Mouse (Mus musculus): ENCODE measurements around the gene Pced1a. TPM values are rescaled to one million over a fixed set of nuclear protein-coding genes. Genes with fewer than 3 reads are reported as not detected.

Pced1a gene
- 17.3 and 17.8 TPM in 2 replicates for polyA plus RNA-seq (2015; fragmentation: Nextera tagmentation; extraction: Ambion mirVana)

DNA sequence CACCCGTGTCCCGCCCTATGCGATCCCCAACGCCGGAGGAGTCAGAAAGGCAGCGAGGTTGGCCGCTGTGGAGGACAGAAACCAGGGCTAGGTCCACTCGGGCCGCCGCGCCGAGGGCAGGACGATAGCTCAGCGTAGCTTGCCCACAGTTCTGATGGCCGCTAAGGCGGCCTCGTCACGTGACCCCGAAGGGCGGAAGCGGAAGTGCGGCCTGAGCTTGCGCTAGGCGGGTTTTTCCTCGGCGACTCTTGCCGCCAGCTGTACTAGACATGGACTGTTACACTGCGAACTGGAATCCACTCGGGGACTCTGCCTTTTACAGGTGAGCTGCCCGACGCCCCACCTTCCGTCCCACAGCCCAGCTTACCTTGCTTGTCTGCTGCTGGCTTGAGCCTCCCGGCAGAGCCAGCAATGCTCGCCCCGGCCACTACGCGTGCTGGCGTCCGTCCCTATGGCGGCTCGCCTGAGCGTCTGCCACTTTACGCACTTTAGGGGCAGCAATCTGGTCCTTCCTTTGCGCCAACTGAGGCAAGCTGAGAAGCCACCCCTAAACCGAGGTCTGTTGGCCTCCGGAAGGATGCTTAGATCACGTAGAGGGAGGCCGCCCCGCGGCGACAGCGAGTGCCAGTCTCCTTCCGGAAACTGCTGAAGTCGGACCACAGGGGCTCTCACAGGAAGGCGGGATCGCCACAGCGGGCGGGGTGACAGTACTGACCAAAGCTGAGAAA lies at the start of gene Pced1a, which contains the start of gene Vps16:
TSS of gene Pced1a (minus strand) at position 576 of the 728 bp plus-strand sequence.
TSS of gene Vps16 (plus strand) at position 214 of the 728 bp plus-strand sequence.
- WGBS: under 1% methylated on average over 58 of the region's 58 CpGs
- peak; percentile 94 for ATAC-seq
- Histone ChIP-seq H3K4me3 (replicated peaks; ENCODE audit: low read length) (peak within 1 kb of the TSS; percentile 65), H3K4me1 (replicated peaks; ENCODE audit: control insufficient read depth, insufficient read depth, low read length) (peaks cover 34% of the 10 kb centered on the region), H3K4me2 (ENCODE audit: low read length) (peak within 1 kb of the TSS; percentile 79), H3K27me3 (replicated peaks; ENCODE audit: control insufficient read depth, insufficient read depth, low read length) (no peaks in the 10 kb centered on the region), H3K36me3 (ENCODE audit: control insufficient read depth, insufficient read depth) (no peaks in the 10 kb centered on the region), H3K9me3 (ENCODE audit: control insufficient read depth, low read length) (no peaks in the 10 kb centered on the region), H3K27ac (ENCODE audit: low read length) (peak within 1 kb of the TSS; percentile 90), H3K9ac (replicated peaks; ENCODE audit: low read depth, low read length) (peak within 1 kb of the TSS; percentile 77)

DNA sequence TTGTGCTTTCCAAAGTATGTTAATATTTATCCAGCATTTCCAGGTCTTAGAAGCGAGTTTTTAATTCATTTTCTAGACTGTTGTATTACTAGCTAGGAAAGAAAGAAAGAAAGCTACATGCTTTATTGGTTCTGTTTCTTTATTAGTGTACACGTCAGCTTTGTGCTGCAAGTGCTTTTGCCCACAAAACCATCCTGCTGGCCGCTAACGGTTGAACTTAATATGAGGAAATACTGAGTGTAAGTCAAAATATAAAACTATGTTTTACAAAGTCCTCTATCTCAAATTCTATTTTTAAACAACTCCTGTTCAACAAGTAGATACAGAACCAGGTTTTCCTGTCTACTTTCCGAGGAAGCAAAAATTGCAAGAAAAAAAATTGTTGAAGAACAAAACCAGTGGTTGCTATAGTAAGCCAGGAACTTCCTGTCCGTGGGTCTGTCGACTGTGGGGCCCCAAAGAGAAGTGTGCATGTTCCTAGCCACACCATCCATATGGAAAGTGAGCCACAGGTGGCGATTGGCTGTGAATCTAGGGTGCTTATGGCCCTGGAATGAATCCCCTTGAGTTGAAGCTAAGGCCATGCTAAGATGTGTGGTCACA lies 48.5 kb upstream of the Pced1a start:
- H3K4me1 ChIP-seq (replicated peaks; ENCODE audit: control insufficient read depth, insufficient read depth, low read length): peaks cover 24% of the 10 kb centered on the region
- H3K9me3 ChIP-seq (ENCODE audit: control insufficient read depth, low read length): no peaks in the 10 kb centered on the region
- WGBS: 80% methylated on average over 8 of the region's 8 CpGs
- H3K9ac ChIP-seq (replicated peaks; ENCODE audit: low read depth, low read length): no peak overlapping the region
- H3K36me3 ChIP-seq (ENCODE audit: control insufficient read depth, insufficient read depth): no peaks in the 10 kb centered on the region
- no peak overlapping the region for H3K4me3 ChIP-seq (replicated peaks; ENCODE audit: low read length)
- no peak overlapping the region for H3K4me2 ChIP-seq (ENCODE audit: low read length)
- ATAC-seq: no peak
- no peak overlapping the region for H3K27ac ChIP-seq (ENCODE audit: low read length)
- H3K27me3 ChIP-seq (replicated peaks; ENCODE audit: control insufficient read depth, insufficient read depth, low read length): no peaks in the 10 kb centered on the region

DNA sequence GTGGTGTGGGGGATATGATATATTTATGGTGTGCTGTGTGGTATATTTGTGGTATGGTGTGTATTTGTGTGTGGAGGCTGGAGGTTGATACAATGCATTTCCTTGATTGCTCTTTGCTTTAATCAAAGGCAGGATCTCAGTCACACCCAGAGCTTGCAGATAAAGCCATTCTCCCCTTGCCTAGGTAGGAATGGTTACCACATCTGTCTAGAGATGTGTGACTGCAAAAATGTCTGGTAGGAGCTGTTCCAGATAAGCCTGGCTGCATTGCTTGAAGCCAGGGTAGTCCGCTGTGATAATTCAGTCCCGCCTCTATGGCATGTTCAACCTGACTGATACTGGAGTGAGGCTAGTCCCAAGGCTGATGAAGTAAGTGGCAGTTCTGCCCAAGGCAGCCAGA lies 45.4 kb upstream of the Pced1a start:
- WGBS: 61% methylated on average over 2 of the region's 2 CpGs
- peak overlapping the region; percentile 75 for H3K27ac ChIP-seq (ENCODE audit: low read length)
- no peak overlapping the region for H3K9ac ChIP-seq (replicated peaks; ENCODE audit: low read depth, low read length)
- no peaks in the 10 kb centered on the region for H3K27me3 ChIP-seq (replicated peaks; ENCODE audit: control insufficient read depth, insufficient read depth, low read length)
- H3K4me3 ChIP-seq (replicated peaks; ENCODE audit: low read length): no peak overlapping the region
- ATAC-seq: peak; percentile 36; the same call in 1 of the 2 replicates
- no peaks in the 10 kb centered on the region for H3K9me3 ChIP-seq (ENCODE audit: control insufficient read depth, low read length)
- peaks cover 22% of the 10 kb centered on the region for H3K4me1 ChIP-seq (replicated peaks; ENCODE audit: control insufficient read depth, insufficient read depth, low read length)
- peak overlapping the region; percentile 13; the same call in 1 of the 2 replicates for H3K4me2 ChIP-seq (ENCODE audit: low read length)
- H3K36me3 ChIP-seq (ENCODE audit: control insufficient read depth, insufficient read depth): no peaks in the 10 kb centered on the region

DNA sequence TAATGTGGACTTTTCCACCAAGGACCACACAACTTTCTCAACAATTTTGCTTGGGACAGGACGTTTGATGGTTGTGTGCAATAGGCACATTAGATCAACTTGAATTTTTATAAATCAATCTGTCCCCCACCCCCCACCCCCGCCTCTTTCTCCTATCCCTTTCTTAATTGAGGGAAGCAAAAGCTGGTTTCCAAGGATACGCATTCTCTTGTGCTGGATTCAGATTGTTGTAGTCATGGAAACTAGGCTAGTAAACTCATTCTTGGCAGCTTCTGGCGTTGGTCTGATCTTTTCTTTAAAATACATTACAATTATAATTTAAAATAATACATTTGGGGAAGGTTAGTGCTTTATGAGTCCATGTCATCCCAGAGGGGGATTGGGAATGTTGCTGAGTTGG lies 44.9 kb upstream of the Pced1a start:
- Histone ChIP-seq H3K4me1 (replicated peaks; ENCODE audit: control insufficient read depth, insufficient read depth, low read length) (peaks cover 22% of the 10 kb centered on the region), H3K36me3 (ENCODE audit: control insufficient read depth, insufficient read depth) (no peaks in the 10 kb centered on the region), H3K9me3 (ENCODE audit: control insufficient read depth, low read length) (no peaks in the 10 kb centered on the region), H3K4me3 (replicated peaks; ENCODE audit: low read length) (no peak overlapping the region), H3K27me3 (replicated peaks; ENCODE audit: control insufficient read depth, insufficient read depth, low read length) (no peaks in the 10 kb centered on the region), H3K9ac (replicated peaks; ENCODE audit: low read depth, low read length) (no peak overlapping the region), H3K4me2 (ENCODE audit: low read length) (peak overlapping the region; percentile 30; the same call in 1 of the 2 replicates), H3K27ac (ENCODE audit: low read length) (peak overlapping the region; percentile 41; the same call in 1 of the 2 replicates)
- WGBS: 9% methylated on average over 4 of the region's 4 CpGs
- ATAC-seq: peak; percentile 86

DNA sequence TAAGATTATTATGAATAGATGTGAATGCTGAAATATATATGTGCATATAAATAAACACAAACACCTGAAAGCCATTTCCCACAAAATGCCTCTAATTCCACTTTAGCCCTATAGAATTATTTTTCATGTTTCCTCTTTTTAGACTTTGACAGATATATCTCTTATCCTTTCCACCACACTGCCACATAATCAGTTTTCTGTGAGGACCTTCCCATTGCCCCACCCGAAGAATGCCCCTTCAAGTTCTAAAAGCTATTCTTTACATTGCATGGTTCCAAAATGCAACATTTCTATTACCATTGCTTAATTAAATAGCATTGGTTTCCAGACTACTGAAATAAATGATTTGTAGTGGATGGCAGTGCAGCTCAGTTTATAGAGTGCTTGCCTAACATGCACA lies 41.9 kb upstream of the Pced1a start:
- ATAC-seq: no peak
- no peak overlapping the region for H3K27ac ChIP-seq (ENCODE audit: low read length)
- H3K4me3 ChIP-seq (replicated peaks; ENCODE audit: low read length): no peak overlapping the region
- H3K9ac ChIP-seq (replicated peaks; ENCODE audit: low read depth, low read length): no peak overlapping the region
- no peak overlapping the region for H3K4me2 ChIP-seq (ENCODE audit: low read length)
- no peaks in the 10 kb centered on the region for H3K9me3 ChIP-seq (ENCODE audit: control insufficient read depth, low read length)
- no peaks in the 10 kb centered on the region for H3K36me3 ChIP-seq (ENCODE audit: control insufficient read depth, insufficient read depth)
- H3K4me1 ChIP-seq (replicated peaks; ENCODE audit: control insufficient read depth, insufficient read depth, low read length): peaks cover 22% of the 10 kb centered on the region
- H3K27me3 ChIP-seq (replicated peaks; ENCODE audit: control insufficient read depth, insufficient read depth, low read length): no peaks in the 10 kb centered on the region
- 83% methylated on average over 1 of the region's 1 CpGs for WGBS

DNA sequence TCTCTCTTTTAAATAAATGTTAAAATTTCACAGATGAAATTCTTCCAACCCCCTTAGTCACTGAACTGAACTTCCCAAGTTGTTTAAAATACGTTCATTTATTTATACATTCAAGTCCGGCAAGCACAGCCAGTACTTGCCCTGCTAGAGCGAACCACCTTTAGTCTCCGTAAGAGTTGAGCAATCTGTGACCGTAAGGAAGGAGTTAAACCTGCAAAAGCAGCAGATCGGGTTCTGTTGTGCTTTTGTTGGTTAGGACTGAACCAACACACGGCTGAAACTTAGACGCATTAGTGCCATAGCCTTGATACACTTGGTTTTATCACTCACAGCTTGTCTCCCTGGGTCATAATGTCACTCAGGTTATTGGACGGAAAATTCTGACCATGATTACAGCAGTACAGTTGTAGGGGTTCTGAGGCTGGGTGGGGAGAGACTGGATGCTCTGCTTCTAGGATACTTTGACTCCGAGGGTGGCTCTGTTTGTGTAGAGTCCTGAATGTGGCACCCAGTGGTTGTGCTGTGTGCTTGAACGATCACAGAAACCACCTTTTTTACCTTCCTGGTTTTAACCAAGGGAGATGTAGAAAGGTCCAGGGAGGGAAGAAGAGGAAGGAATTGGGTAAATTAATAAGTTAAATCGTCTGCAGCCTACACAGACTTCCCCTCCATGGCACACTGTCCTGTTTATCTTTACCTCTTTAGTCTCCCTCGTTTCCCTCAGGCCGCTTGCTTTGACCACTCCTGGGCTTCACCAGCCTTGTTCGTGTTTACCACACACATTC lies 37.0 kb upstream of the Pced1a start:
- Histone ChIP-seq H3K4me1 (replicated peaks; ENCODE audit: control insufficient read depth, insufficient read depth, low read length) (0 out of 2 replicates have a peak, but pooled peaks cover 2% of the 10 kb centered on the region), H3K9ac (replicated peaks; ENCODE audit: low read depth, low read length) (no peak overlapping the region), H3K27me3 (replicated peaks; ENCODE audit: control insufficient read depth, insufficient read depth, low read length) (no peaks in the 10 kb centered on the region), H3K27ac (ENCODE audit: low read length) (no peak overlapping the region), H3K4me2 (ENCODE audit: low read length) (no peak overlapping the region), H3K4me3 (replicated peaks; ENCODE audit: low read length) (no peak overlapping the region), H3K36me3 (ENCODE audit: control insufficient read depth, insufficient read depth) (no peaks in the 10 kb centered on the region), H3K9me3 (ENCODE audit: control insufficient read depth, low read length) (no peaks in the 10 kb centered on the region)
- 64% methylated on average over 15 of the region's 15 CpGs for WGBS
- ATAC-seq: no peak

DNA sequence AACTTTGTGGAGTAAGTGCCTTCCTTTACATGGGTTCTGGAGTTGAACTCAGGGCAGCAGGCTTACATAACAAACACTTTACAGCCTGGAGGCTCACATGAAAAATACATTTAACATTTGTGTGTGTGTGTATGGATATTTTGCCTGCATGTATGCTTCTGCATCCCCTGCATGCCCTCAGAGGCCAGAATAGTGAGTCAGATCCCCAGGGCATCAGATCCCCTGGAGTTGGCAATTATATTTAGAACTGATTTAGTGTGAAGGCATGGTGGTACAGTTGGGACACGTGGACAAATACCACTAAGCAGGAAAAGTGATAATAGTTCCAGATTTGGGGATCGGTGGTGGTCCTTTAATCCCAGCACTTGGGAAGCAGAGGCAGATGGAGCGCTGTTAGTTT lies 35.1 kb upstream of the Pced1a start:
- no peak overlapping the region for H3K4me2 ChIP-seq (ENCODE audit: low read length)
- no peaks in the 10 kb centered on the region for H3K36me3 ChIP-seq (ENCODE audit: control insufficient read depth, insufficient read depth)
- H3K27me3 ChIP-seq (replicated peaks; ENCODE audit: control insufficient read depth, insufficient read depth, low read length): no peaks in the 10 kb centered on the region
- no peaks in the 10 kb centered on the region for H3K9me3 ChIP-seq (ENCODE audit: control insufficient read depth, low read length)
- no peak overlapping the region for H3K4me3 ChIP-seq (replicated peaks; ENCODE audit: low read length)
- H3K27ac ChIP-seq (ENCODE audit: low read length): no peak overlapping the region
- 89% methylated on average over 3 of the region's 3 CpGs for WGBS
- H3K9ac ChIP-seq (replicated peaks; ENCODE audit: low read depth, low read length): no peak overlapping the region
- ATAC-seq: no peak
- peaks cover 9% of the 10 kb centered on the region for H3K4me1 ChIP-seq (replicated peaks; ENCODE audit: control insufficient read depth, insufficient read depth, low read length)

DNA sequence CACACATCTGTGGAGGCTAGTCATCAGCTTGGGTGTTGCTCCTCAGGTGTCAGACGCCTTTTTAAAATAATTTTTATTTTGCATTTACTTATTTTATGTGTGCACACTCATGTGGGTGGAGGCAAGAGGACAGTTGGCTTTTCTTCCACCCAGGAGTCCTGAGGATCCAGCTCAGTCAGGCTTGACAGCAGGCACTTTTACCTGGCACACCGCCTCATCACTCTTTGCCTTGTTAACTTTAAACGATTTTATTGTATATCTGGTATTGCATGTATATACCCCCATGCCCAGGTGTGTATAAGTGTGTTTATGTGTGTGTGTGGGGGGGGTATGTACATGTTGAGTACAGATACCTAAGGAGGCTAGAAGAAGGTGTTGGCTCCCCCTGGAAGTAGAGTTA lies 33.4 kb upstream of the Pced1a start:
- Histone ChIP-seq H3K4me1 (replicated peaks; ENCODE audit: control insufficient read depth, insufficient read depth, low read length) (peaks cover 18% of the 10 kb centered on the region), H3K27me3 (replicated peaks; ENCODE audit: control insufficient read depth, insufficient read depth, low read length) (no peaks in the 10 kb centered on the region), H3K9ac (replicated peaks; ENCODE audit: low read depth, low read length) (no peak overlapping the region), H3K9me3 (ENCODE audit: control insufficient read depth, low read length) (no peaks in the 10 kb centered on the region), H3K4me3 (replicated peaks; ENCODE audit: low read length) (no peak overlapping the region), H3K27ac (ENCODE audit: low read length) (no peak overlapping the region), H3K36me3 (ENCODE audit: control insufficient read depth, insufficient read depth) (no peaks in the 10 kb centered on the region), H3K4me2 (ENCODE audit: low read length) (no peak overlapping the region)
- ATAC-seq: no peak
- 89% methylated on average over 3 of the region's 3 CpGs for WGBS

DNA sequence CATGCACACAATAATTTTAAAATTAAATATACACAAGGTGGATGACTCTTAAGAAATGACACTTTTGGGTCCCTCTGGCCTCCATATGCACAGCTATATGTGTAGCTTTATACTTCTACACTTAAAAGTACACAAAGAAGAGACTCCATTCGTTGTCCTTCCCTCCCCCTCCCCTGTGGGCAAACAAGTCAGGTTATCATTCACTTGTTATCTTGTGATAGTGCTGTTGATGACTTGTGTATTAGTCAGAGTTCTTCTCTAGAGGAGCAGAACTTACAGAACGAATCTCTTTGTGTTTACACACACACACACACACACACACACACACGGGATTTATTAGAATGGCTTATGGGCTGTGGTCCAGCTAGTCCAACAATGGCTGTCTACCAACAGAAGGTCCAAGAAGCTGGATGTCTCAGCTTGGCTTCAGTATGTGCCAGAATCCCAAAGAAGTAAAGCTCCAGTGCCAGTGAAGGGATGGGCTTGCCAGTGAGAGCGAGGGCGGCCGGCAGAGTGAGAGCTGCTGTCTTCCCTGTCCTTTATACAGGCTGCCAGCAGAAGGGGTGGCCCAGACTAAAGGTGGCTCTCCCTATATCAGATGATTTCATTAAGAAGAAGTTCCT lies 30.4 kb upstream of the Pced1a start:
- H3K27me3 ChIP-seq (replicated peaks; ENCODE audit: control insufficient read depth, insufficient read depth, low read length): no peaks in the 10 kb centered on the region
- no peaks in the 10 kb centered on the region for H3K36me3 ChIP-seq (ENCODE audit: control insufficient read depth, insufficient read depth)
- peaks cover 38% of the 10 kb centered on the region for H3K4me1 ChIP-seq (replicated peaks; ENCODE audit: control insufficient read depth, insufficient read depth, low read length)
- 55% methylated on average over 6 of the region's 6 CpGs for WGBS
- no peaks in the 10 kb centered on the region for H3K9me3 ChIP-seq (ENCODE audit: control insufficient read depth, low read length)
- H3K4me3 ChIP-seq (replicated peaks; ENCODE audit: low read length): no peak overlapping the region
- H3K4me2 ChIP-seq (ENCODE audit: low read length): no peak overlapping the region
- no peak overlapping the region for H3K9ac ChIP-seq (replicated peaks; ENCODE audit: low read depth, low read length)
- H3K27ac ChIP-seq (ENCODE audit: low read length): no peak overlapping the region
- no peak for ATAC-seq

All from forebrain, embryonic 16.5 days (tissue).